Mouse (Mus musculus) right cerebral cortex, postnatal 4 days (tissue): ENCODE results near the gene Tepp.

Experiments used
- DNase-seq: peaks from one replicate; pipeline ENCODE4 v3.0.0-alpha.2; 2022

Gene Tepp

GRCm38 (mm10) chr8:95310342-95310970, at the start of gene Tepp:
Gene Tepp (plus strand): TSS chr8:95310566.
- DNase-seq: no peak

GRCm38 (mm10) chr8:95262181-95262580, 48.2 kb upstream of the Tepp start:
- DNase-seq: no peak

DNA sequence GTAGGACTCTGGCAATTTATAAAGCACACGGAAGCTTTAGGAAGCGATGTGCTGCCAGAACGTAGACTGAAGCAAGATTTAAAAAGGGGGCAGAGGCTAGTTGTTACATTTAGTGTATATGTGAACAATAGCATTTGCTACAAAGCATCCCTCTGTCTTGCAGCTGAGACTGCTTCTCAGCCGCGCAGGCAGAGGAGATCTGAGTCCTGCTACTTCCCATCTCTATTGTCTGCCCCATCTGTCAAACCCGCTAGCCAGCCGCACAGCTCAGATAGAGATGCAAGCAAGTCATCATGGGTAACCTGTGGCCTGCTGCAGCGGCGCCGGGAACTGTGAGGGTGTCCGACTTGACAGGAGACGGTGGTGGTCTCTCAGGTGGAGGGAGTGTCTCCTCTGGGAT, 39.9 kb upstream of the Tepp start:
- no peak for DNase-seq

GRCm38 (mm10) chr8:95271841-95272240, 38.5 kb upstream of the Tepp start:
- no peak for DNase-seq

DNA sequence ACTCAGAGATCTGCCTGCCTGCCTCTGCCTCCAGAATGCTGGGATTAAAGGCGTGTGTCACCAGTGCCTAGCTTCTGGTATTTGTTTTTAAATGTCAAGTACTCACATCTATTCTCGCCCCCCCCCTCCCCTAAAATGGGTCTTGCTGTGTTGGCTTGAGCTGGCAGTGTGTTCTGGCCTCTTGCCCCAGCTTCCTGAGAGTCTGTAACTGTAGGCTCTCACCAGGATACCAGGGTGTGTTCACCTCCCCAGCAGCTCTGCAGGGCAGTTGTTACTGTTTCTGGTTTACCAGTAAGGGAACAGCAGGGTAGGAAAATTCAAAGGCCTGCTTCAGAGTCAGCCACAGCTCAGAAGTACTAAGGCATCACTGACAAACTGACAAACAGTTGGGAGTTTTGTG, 37.5 kb upstream of the Tepp start:
- DNase-seq: no peak

DNA sequence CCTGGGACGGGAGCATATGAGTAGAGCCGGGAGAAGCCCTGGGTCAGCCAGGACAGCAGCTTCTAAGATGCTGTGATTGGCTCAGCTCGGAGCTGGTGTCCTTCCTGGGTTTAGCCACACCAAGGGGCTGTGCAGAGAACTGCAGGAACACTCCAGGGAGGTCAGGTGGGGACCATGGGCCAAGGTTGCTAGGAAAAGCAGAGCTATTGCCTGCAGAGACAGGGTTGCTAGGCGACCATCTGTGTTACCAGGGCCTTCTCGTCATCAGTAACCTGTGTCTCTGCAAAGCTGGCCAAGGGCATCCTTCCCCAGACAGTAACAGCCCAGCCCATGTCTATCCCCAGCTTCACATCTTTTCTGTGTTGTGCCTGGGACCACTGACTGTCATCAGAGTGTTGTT, 28.9 kb upstream of the Tepp start:
- peak; percentile 17 for DNase-seq

GRCm38 (mm10) chr8:95289066-95289650, 21.2 kb upstream of the Tepp start:
- no peak for DNase-seq

- DNase-seq: peak; percentile 24
These were observed 17.2 kb upstream of the Tepp start for GRCm38 (mm10) chr8:95293172-95293571.

- no peak for DNase-seq
These were observed 16.5 kb upstream of the Tepp start for GRCm38 (mm10) chr8:95293891-95294290.

DNA sequence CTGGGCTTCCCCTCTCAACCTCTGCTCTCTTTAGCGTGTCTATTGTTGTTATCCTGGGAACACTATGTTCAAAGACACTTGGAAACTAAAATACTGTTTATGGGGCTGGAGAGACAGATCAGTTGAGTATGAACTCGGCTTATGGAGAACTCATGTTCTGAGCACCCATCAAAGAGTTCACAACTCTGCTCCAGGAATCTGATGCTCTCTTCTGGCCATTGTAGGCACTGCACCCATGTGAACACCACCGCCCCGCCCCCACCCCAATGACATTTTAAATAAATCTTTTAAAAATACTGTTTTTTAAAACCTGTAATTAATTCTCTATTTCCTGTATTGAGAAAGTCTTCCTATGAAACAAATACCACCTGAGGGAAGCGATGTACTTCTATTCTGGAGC, 8.0 kb upstream of the Tepp start:
- DNase-seq: peak; percentile 30

DNA sequence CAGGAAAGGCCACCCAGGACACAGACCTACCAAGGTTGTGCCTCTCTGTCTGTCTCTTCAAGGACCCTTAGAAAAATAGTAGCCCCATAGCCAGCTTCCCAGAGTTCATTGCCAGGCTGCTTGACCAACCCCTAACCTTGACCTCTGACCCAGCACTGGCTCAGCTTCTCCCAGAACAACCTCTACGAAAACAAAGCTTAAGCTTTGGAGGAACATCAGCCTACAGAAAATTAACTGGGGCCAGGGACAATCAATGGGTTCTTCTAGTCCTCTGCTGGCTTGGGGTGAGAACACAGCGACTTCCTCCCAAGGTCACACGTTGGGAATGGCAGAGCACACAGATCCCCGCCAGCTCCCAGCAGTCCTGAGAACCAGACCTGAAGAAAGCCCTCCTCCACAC, 4.8 kb upstream of the Tepp start:
- DNase-seq: no peak

DNA sequence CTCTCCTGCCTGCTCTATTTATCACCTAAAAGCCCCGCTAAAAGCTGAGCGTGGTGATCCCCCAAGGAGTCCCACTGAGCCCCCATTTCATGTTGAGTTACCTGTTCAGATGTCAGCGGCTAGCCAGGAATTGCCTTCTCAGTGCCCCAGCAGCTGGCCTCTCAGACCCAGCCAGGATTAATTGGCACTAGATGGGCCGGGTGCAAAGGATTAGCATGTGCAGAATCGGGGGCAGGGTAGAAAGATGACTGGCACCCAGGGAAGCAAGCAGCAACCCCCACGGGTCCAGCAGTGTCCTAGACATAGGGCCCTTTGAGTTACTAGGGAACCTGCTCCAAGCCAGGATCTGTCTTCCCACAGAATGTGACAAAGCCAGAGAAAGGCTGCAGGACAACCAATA, 3.9 kb upstream of the Tepp start, which contains the start of gene Cngb1:
Gene Cngb1, minus strand, starts transcription at position 155 of the 400 bp plus-strand sequence.
- no peak for DNase-seq

GRCm38 (mm10) chr8:95312836-95313235, 2.5 kb downstream of the Tepp start:
- no peak for DNase-seq

DNA sequence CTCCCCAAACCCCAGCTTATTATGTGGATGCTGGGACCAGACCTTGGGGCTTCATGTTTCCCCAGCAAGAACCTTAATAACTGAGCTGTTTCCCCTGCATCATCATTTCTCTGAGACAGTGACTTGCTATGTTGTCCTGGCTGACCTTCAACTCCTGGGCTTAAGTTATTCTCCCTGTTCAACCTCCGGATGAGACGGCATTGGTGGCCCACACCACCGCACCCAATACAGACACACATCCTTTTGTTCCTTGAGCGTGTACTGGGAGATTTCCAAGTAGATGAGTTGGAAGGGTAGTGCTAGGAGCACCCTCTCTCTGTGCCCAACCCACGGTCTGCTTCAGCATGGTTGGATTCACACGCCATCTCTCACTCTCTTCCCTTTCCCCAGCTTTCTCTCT, 3.5 kb downstream of the Tepp start:
- DNase-seq: no peak

- no peak for DNase-seq
These were observed 4.3 kb downstream of the Tepp start for GRCm38 (mm10) chr8:95314707-95315106.

- DNase-seq: no peak
These were observed 5.0 kb downstream of the Tepp start for GRCm38 (mm10) chr8:95315350-95315749.

GRCm38 (mm10) chr8:95320224-95321139, 10.1 kb downstream of the Tepp start:
- DNase-seq: peak; percentile 40

GRCm38 (mm10) chr8:95323201-95323600, 12.8 kb downstream of the Tepp start:
- DNase-seq: no peak

- no peak for DNase-seq
These were observed 14.3 kb downstream of the Tepp start for GRCm38 (mm10) chr8:95324646-95325045.

GRCm38 (mm10) chr8:95326822-95327221, 16.5 kb downstream of the Tepp start:
- DNase-seq: no peak

GRCm38 (mm10) chr8:95327866-95328465, 17.6 kb downstream of the Tepp start:
- DNase-seq: no peak

GRCm38 (mm10) chr8:95330367-95330766, 20.0 kb downstream of the Tepp start:
- no peak for DNase-seq

DNA sequence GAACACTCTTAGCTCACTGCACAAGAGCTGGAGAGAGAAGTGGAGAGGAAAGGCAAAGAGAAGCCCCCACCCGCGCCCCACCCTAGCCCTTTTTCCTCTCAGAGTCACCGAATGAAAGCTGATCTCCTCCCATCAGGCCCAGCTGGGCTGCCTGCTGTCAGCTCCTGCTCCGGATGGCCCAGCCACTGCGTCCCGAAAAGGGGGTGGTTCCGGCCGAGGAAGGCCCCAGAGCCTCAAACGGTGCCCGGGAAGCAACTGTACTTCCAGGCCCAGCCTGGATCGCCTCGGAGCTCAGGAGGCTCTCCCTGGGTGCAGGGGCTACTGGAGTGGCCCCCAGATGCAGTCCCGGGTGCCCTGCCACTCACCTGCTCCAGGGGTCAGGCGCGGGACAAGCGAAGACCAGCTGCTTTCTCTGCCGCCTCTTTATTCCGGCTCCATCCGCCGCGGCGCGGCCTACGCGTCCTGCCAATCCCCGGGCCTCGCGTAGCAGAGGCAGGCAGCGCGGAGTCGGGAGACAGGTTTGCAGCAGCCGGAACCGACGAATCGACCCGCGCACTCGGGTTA, 20.9 kb downstream of the Tepp start:
- no peak for DNase-seq
